Mouse (Mus musculus): ENCODE measurements at regions not wholly inside any gene's neighbourhood (a gene's known extent, or its start where the extent isn't known, plus 50 kb on each side); places are given as distances from the start of the nearest gene placed in this dataset.

DNA sequence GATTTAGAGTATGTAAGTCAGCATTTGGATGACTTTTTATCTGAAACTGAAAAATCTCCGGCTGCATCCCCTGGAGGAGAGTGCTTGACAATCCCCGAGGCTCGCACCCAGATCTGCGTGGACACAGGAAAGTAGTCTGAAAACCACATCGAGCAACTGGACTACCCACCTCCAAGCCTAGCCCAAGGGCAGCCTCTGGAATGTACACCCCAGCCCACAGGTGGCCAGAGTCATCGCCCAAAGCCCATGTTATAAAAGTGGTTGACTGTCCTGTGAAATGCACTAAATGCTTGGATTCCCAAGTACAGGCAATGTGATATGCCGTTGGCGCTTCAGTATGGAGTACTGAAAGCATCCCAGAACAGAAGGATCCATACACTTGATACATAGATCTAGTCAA, 175.1 kb downstream of the Gas1 start:
- DNase-seq: no peak

DNA sequence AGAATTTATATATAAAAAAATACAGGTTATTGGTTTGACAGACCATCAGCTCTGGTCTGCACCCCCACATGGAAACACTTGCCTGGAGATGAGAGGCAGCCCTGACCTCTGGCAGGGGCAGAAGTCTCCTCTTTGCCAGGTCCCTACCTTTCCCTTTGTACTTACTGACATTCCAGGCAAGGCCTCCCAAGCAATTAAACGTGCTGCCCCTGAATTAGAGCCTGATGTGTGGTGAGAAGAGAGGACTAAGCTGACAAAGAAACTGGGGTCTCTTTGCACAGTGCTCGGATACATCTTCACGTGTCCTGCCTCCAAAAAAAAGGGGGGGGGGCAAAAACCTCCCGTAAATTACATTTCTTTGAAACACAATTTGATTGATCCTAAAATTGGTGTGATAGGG, 175.5 kb downstream of the Gas1 start:
- DNase-seq: no peak

DNA sequence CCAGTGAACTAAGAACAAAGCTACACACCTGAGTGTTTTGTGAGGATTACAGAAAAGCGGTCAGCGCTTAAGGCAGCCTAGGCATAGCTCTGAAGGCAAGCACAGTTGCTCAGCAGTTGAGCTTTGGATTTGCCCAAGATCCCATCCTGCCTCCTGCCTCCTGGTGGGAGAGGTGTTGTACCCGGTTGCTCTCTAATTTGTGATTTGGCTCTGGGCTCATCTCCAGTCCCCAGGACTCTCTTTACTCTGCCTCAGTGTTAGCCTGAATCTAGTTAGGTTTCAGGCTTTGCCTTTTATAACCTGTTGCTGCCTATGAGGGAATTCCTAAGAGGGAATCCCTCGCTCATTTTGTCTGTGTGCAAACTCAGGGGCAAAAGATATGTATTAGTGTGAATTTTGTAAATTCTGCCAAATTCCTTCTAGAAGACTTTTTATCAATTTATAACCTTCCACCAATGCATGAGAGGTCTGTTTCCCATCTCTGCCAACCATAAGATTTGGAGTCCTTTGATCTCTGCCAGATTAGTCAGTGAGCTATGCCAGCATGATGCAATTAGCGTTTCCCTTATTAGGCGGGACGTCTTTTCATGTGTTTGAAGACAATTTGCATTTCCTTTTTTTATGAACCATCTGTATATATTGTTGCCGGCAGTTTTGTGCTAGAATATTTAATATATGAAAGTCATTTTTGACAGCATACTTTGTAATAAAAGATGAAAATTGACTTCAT, 176.4 kb downstream of the Gas1 start:
- DNase-seq: no peak

DNA sequence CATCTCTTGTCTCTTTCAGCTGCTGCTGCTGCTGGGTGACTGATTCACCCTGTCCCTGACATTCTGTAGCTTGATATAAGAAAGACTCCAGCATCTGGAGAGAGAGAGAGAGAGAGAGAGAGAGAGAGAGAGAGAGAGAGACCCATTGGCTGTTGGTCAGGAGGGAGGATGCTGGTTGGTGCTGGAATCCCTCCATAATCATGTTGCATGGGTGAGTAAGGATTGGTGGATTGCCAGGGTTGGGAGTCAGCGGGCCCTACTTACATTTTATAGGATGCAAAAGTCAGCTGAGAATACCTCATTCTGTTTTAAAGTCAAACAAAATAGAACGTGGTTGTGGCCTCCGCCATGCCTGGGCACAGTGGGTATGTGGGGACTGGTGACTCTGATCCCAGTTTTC, 174.5 kb upstream of the Tut7 start:
- DNase-seq: no peak

DNA sequence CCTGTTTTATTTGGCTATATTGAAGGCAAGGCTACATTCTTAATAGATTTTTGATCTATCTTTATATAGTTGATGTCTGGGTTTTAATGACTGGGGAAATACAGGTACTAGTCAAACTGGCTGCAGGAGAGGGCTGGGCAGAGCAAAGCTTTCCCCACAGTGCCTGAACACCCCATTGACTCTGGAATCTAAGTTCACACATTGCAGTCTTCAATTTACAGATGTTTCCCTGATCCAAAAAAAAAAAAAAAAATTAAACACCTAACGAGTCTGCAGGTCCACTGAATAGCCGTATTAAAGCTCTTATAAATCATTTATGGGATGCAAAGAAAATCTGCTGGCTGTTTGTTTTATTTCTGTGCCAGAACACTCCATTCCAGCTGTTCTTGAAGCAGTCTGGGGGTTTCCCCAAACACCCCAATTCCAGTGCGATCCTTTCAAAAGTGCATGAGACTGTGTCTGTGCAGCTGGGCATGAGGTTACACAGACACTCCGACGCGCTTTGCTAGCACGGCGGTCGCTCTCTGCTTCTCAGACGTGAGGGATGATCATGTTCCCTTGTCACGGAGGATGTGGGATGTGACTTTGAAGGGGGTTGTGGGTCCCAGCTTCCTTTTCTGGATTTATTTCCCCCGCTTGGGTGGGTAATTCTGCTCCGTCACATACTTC, 173.3 kb upstream of the Tut7 start:
- DNase-seq: no peak

DNA sequence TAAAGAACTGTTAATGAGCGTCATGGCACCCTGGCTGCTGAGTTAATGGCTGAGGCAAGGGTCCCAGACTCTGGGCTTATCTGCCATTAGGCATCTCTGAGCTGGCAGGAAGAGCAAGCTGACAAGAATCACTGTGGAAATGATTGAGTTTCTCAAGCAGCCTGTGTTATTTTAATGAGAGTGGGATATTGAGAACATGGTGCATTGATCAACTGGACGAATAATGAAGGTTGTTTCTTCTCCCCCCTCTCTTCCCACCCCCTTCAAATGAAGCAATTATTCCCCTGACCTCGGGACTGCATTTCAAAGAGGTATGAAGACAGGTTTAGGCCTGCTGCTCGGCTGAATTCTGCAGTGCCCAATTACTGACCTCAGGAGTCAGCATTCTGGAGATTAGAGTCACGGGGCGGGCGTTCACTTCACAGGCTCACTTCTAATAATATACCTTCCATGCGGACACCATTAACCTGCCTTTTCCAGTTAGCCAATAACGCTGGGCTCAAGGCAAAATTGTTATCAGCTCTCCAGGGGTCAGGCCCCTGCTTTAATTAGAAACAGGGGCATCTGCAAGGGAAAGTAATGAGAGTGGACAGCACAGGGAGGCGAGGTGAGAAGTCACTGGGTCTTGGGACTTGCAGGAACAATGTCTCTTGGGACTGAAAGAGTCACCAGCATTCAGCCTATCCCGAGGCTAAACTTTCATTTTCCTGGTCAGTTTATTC, 170.0 kb upstream of the Tut7 start:
- DNase-seq: no peak

DNA sequence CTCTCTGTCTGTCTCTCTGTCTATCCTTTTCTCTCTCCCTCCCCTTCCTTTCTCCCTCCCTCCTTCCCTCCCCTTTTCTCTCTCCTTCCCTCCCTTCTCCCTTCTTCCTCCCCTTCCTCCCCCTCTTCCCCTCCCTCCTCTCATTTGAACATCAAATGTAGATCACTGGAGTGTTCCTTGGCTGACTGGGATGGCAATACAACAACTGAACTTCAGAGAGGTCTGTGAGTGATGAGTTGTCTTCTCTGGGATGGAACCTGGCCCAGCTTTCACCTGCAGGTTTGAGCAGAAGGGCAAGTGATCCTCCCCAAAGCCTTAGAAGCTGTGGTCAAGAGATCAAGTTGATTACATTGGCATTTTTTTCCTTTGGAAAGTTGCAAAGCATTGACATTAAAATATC, 169.4 kb upstream of the Tut7 start:
- DNase-seq: no peak

DNA sequence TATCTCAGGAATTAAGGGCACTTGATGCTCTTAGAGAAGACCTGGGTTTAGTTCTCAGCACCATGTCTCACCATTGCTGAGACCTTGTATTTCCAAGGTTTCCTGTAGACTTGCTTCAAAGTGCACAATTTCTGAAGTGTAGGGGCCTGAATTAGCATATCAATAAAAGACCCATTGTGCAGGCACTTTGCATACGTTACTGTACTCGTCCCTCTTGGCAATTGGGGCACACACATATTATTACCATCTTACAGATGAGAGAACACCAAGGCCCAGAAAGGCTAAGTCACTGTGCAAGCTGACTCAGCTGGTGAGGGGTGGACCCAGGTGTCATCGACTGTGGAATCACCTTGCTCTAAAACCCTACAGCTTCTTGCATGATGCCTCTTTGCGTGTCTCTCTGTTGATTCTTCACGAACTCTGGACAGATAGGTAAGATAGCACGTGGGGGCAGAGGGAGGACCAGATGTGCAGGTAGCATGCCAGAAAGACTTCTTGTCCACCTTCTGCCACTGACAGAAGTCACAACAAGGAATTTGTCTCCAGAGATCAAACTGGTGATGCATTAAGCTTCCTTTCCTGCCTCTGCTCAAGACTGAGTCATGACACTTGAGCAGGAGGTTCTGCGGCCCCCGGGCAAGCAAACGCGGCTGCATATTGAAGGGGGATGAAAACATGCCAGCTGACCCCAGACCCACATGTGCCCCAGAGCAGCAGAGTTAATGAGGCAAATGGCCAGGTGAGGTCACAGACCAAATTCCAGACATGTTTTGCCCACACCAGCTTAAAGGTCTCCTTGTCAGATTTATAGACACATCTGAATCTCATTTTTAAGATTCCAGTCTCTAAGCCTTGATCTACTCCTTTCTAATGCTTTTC, 167.7 kb upstream of the Tut7 start:
- DNase-seq: no peak

DNA sequence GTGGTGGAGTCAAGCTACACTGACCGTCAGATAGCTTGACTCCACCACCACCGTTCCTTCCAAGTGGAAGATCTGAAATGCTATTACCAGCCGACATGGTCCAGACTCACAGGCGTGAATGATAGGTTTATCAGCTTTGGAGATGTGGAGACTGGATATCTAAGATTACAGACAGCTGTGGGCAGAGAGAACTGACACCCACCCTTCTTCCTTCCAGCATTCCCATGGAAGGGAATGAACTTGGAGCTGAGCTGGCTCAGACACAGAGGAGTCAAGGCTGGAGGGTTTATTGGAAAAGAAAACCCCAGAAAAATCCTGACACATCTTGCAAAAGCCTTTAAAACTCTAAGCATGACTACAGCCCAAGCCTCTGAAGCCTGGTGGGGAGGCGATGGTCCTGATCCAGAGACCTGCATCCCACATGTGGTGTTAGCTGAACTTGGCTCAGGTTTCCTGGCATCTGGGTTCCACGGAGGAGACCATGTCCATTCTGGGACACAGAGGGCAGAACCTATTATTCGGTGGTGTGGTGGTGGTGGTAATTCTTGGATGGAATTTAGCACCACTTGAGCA, 165.5 kb upstream of the Tut7 start:
- no peak for DNase-seq

DNA sequence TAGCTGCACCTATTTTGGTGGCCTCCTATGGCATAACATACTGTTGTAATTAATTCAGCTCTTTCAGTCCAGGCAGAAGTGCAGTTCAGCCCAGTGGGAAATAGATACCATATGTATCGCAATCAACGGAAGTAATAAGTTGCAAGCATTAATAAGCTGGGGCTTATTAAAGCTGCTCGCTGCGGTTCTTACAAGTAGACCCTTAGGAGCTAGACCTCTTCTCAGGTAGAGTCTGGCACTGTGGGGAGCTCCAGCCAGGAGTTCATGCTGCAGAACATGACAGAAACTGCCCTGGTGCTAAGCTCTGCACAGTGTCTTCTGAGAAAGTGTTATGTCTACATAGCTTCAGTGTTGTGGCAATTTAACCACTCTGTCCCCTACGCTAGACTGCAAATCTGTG, 153.5 kb upstream of the Tut7 start:
- DNase-seq: no peak

DNA sequence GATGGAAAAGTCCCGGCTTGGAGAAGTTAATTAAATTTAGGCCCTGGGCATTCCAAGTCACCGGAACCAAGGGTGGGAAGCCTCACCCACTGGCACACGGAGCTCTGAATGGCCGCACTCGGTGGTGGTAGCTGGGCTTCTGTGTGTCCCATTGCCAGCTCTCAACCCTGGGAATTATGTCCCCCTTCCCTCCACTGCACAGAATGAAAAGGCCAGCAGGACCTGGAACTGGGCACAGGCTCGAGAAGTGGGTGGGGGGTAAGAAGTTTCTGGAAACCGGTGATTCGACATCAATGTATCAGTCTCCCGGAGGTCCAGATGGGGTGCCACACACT, 149.1 kb upstream of the Tut7 start:
- no peak for DNase-seq

DNA sequence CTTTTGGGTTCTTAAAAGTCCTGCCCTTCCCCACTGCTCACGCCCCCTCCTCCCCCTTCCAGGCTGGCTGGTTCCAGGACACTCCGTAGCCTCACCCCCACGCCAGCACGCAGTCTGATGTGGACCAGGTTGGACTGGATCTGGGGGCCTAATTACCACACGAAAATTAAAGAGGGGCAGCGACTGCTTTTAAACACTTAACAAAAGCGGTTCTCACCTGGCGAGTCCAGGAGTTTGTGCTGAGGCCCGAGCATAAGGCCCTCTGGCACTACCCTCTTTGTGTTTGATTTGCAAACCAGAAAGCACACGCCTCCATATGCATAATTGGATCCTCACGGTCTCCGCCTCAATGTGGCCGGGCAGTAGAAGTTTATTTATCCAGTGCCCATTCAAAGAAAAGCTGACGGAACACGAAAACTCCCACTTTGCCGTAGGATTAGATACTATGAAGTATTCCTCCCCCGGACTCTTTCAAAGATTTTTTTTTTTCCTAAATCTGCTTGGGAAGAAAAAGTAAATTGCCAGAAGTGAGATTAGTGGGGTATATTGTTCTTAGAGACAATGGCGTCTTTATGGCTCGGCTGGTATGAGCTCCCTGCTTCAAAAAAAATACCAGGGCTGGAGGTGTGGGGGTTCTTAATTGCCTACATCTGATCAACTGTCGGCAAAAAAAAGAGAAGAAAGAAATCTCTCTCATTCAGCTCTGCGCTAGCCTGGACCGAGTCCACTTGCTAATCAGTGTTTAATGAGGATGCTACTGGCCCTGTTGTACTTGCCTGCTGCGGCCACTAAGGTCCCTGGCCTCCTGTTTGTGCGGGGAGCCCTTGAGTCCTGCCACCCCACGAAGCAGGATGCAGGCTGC, 148.5 kb upstream of the Tut7 start:
- no peak for DNase-seq

DNA sequence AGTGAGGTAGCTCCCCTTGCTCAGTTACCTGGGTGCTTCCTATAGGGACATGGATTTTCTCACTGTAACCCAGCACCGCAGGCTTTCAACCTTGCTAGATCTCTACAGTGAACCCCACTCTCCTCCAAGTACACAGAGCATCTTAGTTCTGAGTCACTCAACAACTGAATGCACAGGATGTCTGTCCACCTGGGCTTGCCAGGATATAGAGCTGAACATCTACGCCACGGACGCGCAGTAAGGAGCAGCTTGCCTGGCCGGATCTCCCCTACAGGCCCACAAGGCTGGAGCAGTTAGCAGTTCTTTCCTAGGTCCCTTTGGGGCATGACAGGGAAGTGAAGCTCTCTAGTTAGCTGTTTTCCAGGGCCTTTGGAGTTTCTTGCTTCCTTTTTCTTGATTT, 147.5 kb upstream of the Tut7 start:
- no peak for DNase-seq

DNA sequence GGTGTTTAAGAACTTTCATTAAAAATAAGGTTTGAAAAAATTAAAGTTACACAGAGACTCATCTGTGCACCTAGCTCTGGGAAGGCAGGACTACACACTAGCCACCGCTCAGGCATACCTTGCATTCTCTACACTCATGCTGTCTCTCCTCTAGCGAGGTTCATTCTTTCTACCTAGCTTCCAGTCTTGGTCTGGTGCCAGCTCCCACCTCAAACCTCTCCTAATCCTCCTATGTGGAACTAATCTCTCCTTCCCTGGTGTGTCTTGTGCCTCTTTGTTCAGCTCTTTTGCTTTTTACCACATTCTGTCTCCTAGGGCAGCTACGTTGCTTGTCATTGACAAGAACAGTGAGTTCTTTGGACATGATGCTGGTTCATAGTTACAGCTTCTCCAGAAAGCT, 146.5 kb upstream of the Tut7 start:
- DNase-seq: no peak

DNA sequence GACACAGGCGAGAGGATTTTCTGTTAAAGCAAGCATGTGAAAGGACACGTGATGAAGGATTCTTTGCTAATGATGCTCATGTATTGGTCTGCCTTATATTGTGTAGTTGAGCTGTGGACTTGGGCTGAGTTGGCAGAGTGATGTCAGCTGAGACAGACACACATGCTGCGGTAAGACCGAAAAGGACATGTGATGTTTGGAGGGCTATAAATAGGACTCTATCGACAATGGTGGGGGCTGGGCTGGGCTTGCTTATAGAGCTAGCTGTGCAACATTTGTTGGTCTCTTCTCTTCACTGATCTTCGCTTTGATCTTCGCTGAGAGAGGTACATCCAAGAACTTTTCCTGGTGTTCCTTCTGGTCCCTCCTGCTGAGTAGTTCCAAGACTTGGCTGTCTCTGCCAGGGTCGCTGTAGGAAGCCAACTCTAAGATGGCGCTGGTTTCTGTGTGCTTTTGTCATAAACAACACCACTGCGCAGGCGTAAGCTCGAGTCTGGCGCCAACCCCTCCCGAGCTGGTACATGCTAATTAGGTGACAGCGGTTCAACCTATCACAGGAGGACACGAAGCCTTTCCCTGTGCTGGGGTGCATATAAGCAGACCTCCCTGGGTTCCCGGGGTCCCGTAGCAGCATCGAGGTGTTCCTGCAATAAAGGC, 145.8 kb upstream of the Tut7 start:
- peak; percentile 16 to 23 for DNase-seq

DNA sequence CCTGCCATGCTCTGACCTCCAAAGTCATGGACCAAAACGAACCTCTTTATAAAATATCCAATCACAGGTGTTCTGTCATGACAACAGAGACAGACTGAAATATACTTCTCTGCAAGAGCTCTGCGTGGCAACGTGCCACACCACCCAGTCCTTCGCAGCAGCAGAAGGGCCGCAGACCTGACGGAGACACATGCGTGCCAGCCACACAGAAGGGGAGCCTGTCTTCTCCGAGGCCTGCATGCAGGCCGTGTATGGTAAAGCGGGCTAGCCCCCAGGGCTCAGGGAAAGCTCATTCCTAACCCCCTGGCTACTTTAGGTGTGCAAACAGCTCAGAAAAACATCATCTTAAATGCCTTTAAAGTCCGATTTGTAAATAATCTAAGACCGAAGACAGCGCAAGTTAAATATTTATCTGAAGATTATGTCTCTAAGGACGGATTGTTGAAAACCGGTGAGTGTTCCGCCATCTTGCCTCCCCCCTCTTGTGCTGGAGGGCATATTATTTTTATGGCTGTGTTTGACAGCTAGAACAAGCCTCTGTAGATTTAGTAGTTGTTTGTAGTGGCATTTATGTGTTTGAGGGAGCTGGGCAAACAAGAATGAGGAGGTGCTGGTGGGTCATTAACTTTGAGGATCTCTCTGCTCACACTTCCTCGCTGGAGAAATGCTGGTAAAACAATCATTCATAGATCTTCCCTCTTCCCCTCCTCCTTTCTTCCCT, 143.7 kb upstream of the Tut7 start:
- DNase-seq: no peak

DNA sequence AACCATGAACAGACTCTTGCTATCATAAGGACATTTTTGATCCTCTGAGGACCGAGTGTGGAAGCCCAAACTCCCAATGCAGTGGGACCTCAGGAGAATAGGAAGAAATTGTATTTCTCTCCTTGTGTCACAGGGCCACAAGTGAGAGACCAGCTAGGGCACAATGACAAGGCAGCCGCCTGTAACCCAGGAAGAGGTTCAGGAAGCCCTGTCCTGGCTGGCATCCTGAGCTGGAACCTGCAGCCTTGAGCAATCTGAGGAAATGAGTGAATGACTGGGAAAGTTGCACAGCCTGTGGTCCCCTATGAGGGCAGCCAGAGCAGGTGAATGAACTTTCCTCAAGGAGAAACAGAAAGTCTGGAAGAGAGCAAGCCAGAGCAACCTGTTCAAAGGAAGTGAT, 142.0 kb upstream of the Tut7 start:
- no peak for DNase-seq

DNA sequence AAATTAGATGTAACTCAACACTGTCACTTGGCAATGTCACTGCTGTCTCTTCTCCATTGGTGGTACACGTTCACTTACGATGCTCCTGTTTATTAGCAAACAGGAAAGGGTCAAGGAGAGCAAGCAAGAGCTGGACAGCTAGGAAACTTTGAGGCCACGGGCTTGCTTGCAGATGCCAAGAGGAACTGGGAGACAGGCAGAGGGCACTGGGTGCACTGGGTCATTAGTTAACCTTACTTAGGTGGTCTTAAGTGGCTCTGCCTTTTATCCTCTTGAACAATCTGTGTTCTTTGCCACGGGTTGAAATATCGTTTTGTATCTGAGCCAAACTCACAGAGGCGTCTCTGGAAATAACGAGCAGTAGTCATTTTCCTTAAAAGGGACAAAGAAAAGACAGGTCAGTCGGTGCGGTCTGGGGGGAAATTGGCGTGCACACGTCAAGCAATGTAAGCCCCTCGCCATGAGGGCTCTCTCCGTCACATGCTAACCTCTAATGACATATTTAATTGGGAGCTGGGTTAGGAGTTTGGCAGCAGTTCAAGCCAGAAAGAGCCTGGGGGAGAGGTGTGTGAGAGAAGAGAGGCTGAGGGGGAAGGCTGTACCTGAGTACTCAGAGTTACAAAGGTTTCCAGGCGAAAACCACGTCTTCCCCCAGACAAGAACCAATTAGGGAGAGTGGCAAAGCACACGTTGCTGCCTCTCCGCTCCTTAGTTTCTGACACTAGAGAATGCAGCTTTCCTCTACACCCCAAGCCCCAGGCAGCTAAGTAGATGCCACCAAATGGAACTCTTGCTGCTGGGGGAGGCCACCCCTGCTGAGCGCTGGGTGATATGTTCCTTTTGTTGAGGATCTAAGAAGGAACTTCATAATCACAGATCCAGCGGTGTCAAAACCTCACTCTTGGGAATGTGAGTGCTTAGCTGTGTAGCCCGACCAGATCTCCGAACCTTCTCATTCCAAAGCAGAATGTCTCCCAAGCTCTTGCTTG, 140.0 kb upstream of the Tut7 start:
- no peak for DNase-seq

DNA sequence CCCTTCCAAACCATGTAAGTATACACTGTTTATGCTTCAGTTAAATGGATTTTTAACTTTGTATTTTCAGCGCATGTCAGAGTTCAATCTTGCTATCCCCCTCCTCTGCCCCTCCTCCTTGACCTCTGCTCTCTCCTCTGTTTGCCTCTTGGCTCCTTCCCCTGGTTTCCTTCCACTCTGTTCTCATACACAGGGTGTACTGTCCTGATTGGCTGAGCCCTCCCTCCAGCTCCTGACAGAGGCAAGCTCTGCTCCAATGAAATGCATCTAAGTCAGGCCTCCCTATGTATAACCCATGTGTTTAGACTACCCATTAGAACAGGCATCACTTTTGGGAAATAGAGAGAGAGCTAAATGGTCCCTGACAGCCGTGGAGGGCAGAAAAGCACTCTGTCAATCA, 133.5 kb upstream of the Tut7 start:
- no peak for DNase-seq

DNA sequence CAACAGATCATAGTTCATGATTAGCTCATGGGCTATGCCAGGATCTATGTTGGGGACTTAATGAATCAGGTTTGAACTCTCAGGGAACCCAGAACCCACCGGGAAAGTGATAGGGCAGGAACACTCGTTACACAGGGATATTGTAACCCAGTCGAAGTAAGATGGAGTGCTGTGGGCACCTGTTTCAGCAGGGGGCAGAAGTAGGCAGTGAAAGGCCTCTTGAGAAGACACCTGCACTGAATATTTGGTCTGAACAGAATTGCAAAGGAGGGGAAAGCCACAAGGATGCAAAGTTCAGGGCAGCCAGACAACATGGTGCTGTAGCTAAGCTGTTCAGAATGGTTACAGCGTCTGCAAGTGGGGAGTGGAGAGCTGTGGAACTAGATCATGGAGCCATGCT, 129.9 kb upstream of the Tut7 start:
- DNase-seq: no peak

Data from cerebellum, adult 18-20 months (tissue).